Mouse (Mus musculus) spleen, embryonic (tissue): ENCODE data around the gene Chkb.

Source experiments
- CTCF ChIA-PET: fragments of 350-600 bp; sonication (Branson Sonifier 250); formaldehyde crosslinking; loops from one replicate; lab custom pipeline; 2022; lab: Charles Lee

The Chkb gene

GRCm38 (mm10) chr15:89399716-89400115 is 30.0 kb downstream of the Chkb start:
- CTCF ChIA-PET = no interaction called here

- CTCF ChIA-PET = no interaction called here
Observed at GRCm38 (mm10) chr15:89398146-89398545, 31.6 kb downstream of the Chkb start.

GRCm38 (mm10) chr15:89396883-89397282 is 32.8 kb downstream of the Chkb start:
- CTCF ChIA-PET = no interaction called here

GRCm38 (mm10) chr15:89390081-89390480 is 39.6 kb downstream of the Chkb start:
- CTCF ChIA-PET = no interaction called here

GRCm38 (mm10) chr15:89387127-89387526 is 42.6 kb downstream of the Chkb start:
- CTCF ChIA-PET = no interaction called here

- CTCF ChIA-PET = no interaction called here
Observed at GRCm38 (mm10) chr15:89384617-89385016, 45.1 kb downstream of the Chkb start, which contains the start of gene Klhdc7b. Klhdc7b (plus strand) TSS chr15:89384917.

- CTCF ChIA-PET = interaction anchor here (0.6 kb wide), 1 partner anchor 300 kb away, joined by 4 read pairs; no protein-coding TSS in a partner anchor
Observed at GRCm38 (mm10) chr15:89379429-89379828, 50.3 kb downstream of the Chkb start.

GRCm38 (mm10) chr15:89378831-89379401 is 50.8 kb downstream of the Chkb start, which contains the start of gene Odf3b:
Odf3b (minus strand) TSS chr15:89379282.
- CTCF ChIA-PET = no interaction called here

GRCm38 (mm10) chr15:89377938-89378828 is 51.5 kb downstream of the Chkb start:
- CTCF ChIA-PET = no interaction called here

GRCm38 (mm10) chr15:89377362-89377761 is 52.3 kb downstream of the Chkb start:
- CTCF ChIA-PET = no interaction called here

- CTCF ChIA-PET = no interaction called here
Observed at GRCm38 (mm10) chr15:89376957-89377356, 52.8 kb downstream of the Chkb start, which contains the start of gene Tymp. Tymp (minus strand) TSS chr15:89377039.
